Mouse (Mus musculus) embryonic facial prominence, embryonic 15.5 days (tissue): ENCODE measurements around the gene B020031M17Rik. TPM values are rescaled to one million over a fixed set of nuclear protein-coding genes. Genes with fewer than 3 reads are reported as not detected.
"Not testable (repeated sequence)": the region's sequence is repeated elsewhere in the genome, so short reads cannot be mapped to it uniquely, and the experiment has no call there.

Source experiments
- ATAC-seq: fragments of 200-750 bp; cut with Nextera tagmentation; 2 replicates; pipeline ENCODE4 v1.8.0; 2017; ENCODE audit warnings: low read depth, moderate TSS enrichment; ENCODE audit not compliant: insufficient number of reproducible peaks, low FRiP score, low TSS enrichment
- H3K27ac ChIP-seq: fragments of 300-500 bp; sonication (generic); replicated peaks from 2 replicates; pipeline ENCODE4 v1.5.1; 2015; ENCODE audit warnings: mild to moderate bottlenecking, inconsistent platforms
- H3K27me3 ChIP-seq: fragments of 300-500 bp; sonication (generic); 2 replicates; pipeline ENCODE4 v1.6.1; 2015; ENCODE audit warnings: inconsistent platforms
- H3K36me3 ChIP-seq: fragments of 300-500 bp; sonication (generic); 2 replicates; pipeline ENCODE4 v1.6.1; 2015; ENCODE audit warnings: mild to moderate bottlenecking, inconsistent platforms
- H3K4me1 ChIP-seq: fragments of 300-500 bp; sonication (generic); 2 replicates; pipeline ENCODE4 v1.6.1; 2015; ENCODE audit warnings: inconsistent platforms
- H3K4me2 ChIP-seq: fragments of 300-500 bp; sonication (generic); replicated peaks from 2 replicates; pipeline ENCODE4 v1.6.1; 2015; ENCODE audit warnings: mild to moderate bottlenecking, inconsistent platforms
- H3K4me3 ChIP-seq: fragments of 300-500 bp; sonication (generic); replicated peaks from 2 replicates; pipeline ENCODE4 v1.5.1; 2015; ENCODE audit warnings: mild to moderate bottlenecking, inconsistent platforms
- H3K9ac ChIP-seq: fragments of 300-500 bp; sonication (generic); 2 replicates; pipeline ENCODE4 v1.6.1; 2015; ENCODE audit warnings: inconsistent platforms
- H3K9me3 ChIP-seq: fragments of 300-500 bp; sonication (generic); replicated peaks from 2 replicates; pipeline ENCODE4 v1.6.1; 2016; ENCODE audit warnings: inconsistent platforms
- WGBS: fragments of 180-500 bp; shearing (Covaris S2); methylation state at CpG from one replicate; pipeline ENCODE4 v1.1.7; 2015; 5-methylcytosine and 5-hydroxymethylcytosine counted together
- polyA plus RNA-seq: library from polyadenylated mRNA; unstranded; fragments of >200 nt; fragmentation: Nextera tagmentation; extraction: Ambion mirVana; gene quantifications from 2 replicates; pipeline ENCODE4 v1.2.1, GENCODE M21; 2015

Gene B020031M17Rik
- polyA plus RNA-seq, 1 experiment from 2014 or later = not detected

DNA sequence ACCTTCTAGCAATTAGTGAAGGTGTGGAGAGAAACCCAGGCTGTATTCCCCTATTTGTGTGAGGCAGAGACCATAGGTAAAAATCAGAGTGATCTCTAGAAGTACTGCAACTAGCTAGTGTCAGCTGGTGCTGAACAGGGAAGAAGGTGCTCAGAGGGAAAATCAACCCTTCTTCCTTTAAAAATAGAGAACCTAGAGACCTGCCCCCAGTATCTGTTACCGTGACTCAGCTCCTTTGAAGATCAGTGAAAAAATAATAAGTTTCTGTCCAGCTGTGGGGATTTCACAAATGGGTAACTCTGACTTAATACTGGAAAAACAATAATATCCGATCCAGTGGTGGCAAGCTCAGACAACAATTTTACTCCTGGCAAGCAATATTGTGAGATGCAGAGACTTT, 4.5 kb upstream of the B020031M17Rik start:
- H3K9me3 ChIP-seq, H3K4me1 ChIP-seq, H3K27ac ChIP-seq, H3K9ac ChIP-seq, H3K4me2 ChIP-seq, H3K4me3 ChIP-seq, ATAC-seq, H3K27me3 ChIP-seq, H3K36me3 ChIP-seq: not testable (repeated sequence)
- WGBS = 65% methylated on average over 2 of the region's 2 CpGs

DNA sequence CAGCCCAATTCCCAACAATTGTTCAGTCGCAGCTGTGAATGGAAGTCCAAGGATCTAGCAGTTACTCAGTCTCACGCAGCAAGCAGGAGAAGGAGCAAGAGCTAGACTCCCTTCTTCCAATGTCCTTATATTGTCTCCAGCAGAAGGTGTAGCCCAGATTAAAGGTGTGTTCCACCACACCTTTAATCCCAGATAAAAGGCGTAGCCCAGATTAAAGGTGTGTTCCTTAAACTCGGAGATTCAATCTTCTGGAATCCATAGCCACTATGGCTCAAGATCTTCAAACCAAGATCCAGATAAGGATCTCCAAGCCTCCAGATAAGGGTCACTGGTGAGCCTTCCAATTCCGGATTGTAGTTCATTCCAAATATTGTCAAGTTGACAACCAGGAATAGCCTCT, 21.4 kb downstream of the B020031M17Rik start, which contains the start of gene Gm21761:
Gene Gm21761 (minus strand): TSS at position 101 of the 400 bp plus-strand sequence.
- WGBS = 80% methylated on average over 1 of the region's 5 CpGs
- not testable (repeated sequence) for ATAC-seq

GRCm38 (mm10) chr13:119924597-119925340, 25.8 kb downstream of the B020031M17Rik start:
- H3K36me3 ChIP-seq, H3K4me2 ChIP-seq, H3K27ac ChIP-seq, ATAC-seq, H3K27me3 ChIP-seq, H3K9me3 ChIP-seq, H3K4me1 ChIP-seq, H3K9ac ChIP-seq, H3K4me3 ChIP-seq: not testable (repeated sequence)
- 74% methylated on average over 3 of the region's 3 CpGs for WGBS

More for the DNA sequence above, 21.4 kb downstream of the B020031M17Rik start, which contains the start of gene Gm21761:
- not testable (repeated sequence) for H3K36me3 ChIP-seq, H3K4me1 ChIP-seq, H3K27me3 ChIP-seq, H3K27ac ChIP-seq, H3K4me3 ChIP-seq, H3K9ac ChIP-seq, H3K9me3 ChIP-seq, H3K4me2 ChIP-seq

DNA sequence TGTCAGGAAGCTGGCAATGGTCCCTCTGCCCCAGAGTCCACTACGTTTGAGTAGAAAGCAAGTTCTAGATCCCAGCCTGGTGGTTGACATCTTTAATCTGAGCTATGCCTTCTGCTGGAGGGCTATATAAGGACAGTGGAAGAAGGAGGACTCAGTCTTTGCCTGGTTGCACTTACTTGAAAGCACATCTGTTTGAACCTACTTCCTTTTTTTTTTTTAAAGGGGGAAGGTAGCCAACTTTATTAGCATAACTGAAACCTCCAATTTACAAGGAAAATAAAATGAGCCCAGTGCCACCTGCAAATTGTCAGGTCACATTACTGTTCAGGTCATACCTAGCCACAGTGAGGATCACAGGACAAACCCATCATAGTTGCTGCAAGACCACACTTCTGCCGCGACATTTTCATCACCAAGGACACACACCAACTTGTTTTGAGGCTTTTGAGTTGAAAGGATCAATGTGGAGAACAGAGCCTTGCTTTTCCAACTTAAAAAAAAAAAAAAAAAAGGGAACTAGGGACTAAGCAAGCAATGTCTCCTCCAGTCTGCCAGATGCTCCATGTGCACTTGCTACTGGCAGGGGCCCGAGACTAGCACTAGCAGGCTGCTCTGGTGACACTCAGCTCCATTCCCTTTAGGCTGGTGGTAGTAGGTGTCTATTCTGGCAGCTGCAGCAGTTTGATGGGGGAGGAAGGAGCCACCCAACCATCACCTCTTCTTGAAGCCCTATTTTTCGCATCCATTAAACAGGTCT, 33.5 kb downstream of the B020031M17Rik start:
- not testable (repeated sequence) for ATAC-seq, H3K9me3 ChIP-seq, H3K27ac ChIP-seq, H3K9ac ChIP-seq, H3K4me3 ChIP-seq, H3K27me3 ChIP-seq, H3K4me1 ChIP-seq, H3K36me3 ChIP-seq, H3K4me2 ChIP-seq
- WGBS = 83% methylated on average over 4 of the region's 5 CpGs

DNA sequence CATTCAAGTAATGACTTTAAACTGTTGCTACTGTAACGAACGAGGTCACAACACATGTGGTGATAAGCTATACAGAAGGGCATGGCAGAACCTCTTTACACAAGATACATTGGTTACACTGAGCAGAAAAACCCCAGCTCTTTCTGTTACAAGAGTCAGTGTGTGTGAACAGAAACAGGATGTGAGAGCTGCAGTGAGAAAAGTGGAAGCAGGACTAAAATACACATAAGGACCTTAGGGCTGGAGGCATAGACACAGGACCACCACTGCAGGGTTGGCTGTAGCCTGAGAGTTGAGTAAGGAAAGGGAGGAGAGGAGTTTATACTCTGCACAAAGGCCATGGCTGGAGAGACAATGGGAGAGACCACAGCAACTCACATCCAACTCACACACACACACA, 34.2 kb downstream of the B020031M17Rik start:
- 61% methylated on average over 2 of the region's 2 CpGs for WGBS

More for the DNA sequence above, 34.2 kb downstream of the B020031M17Rik start:
- not testable (repeated sequence) for H3K9ac ChIP-seq, H3K36me3 ChIP-seq, H3K4me2 ChIP-seq, H3K9me3 ChIP-seq, H3K27me3 ChIP-seq, H3K4me3 ChIP-seq, H3K27ac ChIP-seq, ATAC-seq, H3K4me1 ChIP-seq

Other genes with a start within 250 kb of the B020031M17Rik start
- gene Nim1k, start 194.9 kb downstream of the B020031M17Rik start, polyA plus RNA-seq = 1.7 and 1.8 TPM in 2 replicates
- gene Zfp131, start 159.9 kb downstream of the B020031M17Rik start, polyA plus RNA-seq = 37.4 and 39.9 TPM in 2 replicates
- gene AF067063, start 120.6 kb downstream of the B020031M17Rik start, polyA plus RNA-seq = not detected in 2 replicates
- not detected in 2 replicates for gene D13Ertd608e, start 114.8 kb downstream of the B020031M17Rik start, polyA plus RNA-seq
- gene Tcstv1, start 56.0 kb downstream of the B020031M17Rik start, polyA plus RNA-seq = not detected in 2 replicates
- gene Gm21761, start 21.5 kb downstream of the B020031M17Rik start, polyA plus RNA-seq = not detected in 2 replicates
- gene Gm36079, start 76.2 kb upstream of the B020031M17Rik start, polyA plus RNA-seq = not detected in 2 replicates
- not detected in 2 replicates for gene Gm21188, start 101.4 kb upstream of the B020031M17Rik start, polyA plus RNA-seq
- not detected in 2 replicates for gene Gm20767, start 189.4 kb upstream of the B020031M17Rik start, polyA plus RNA-seq
- not detected in 2 replicates for gene Gm21818, start 221.6 kb upstream of the B020031M17Rik start, polyA plus RNA-seq